Mouse (Mus musculus) CD4-positive naive resting alpha-beta T cell, adult 57 days (primary cell): ENCODE data around the gene Tlx1. TPM values are rescaled to one million over a fixed set of nuclear protein-coding genes. Genes with fewer than 3 reads are reported as not detected.

Experiments
- total RNA-seq: library from RNA; stranded (reverse); gene quantifications from one replicate; pipeline ENCODE4 v1.2.4, GENCODE M21; 2023

Gene Tlx1
- not detected for total RNA-seq

DNA sequence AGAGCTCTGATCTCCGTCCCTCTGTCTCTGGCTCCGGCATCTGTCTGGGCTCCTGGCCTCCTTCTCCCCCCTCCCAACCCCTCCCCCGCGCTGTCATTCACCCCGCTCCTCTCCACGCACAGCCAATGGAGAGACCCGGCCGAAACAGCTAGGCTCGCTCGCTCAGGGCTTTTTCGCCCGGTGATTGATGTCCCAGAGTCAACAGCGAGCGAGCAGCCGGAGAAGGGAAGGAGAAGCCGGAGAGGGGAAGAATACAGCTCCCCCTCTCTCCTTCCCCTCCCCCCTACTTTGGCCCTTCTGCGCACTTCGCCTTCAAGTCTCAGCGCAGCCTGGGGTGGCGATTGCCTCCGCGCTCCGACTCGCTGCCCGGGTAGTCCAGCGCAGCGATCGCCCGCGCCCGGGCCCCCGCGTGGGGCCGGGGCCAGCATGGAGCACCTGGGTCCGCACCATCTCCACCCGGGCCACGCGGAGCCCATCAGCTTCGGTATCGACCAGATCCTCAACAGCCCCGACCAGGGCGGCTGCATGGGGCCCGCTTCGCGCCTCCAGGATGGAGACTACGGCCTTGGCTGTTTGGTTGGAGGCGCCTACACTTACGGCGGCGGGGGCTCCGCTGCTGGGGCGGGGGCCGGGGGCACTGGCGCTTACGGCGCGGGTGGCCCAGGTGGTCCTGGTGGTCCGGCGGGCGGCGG lies at the start of gene Tlx1:
TSS of gene Tlx1 (plus strand) at position 191 of the 692 bp plus-strand sequence.

Other genes with a start within 250 kb of the Tlx1 start
- gene Slf2, start 219.5 kb upstream of the Tlx1 start, total RNA-seq = 44.0 TPM
- gene Sema4g, start 161.6 kb upstream of the Tlx1 start, total RNA-seq = 0.35 TPM
- 12.1 TPM for gene Twnk, start 145.0 kb upstream of the Tlx1 start, total RNA-seq
- 21.1 TPM for gene Mrpl43, start 144.2 kb upstream of the Tlx1 start, total RNA-seq
- gene Lzts2, start 136.3 kb upstream of the Tlx1 start, total RNA-seq = 2.4 TPM
- gene Pdzd7, start 105.0 kb upstream of the Tlx1 start, total RNA-seq = not detected
- 53.8 TPM for gene Sfxn3, start 103.2 kb upstream of the Tlx1 start, total RNA-seq
- gene Kazald1, start 75.4 kb upstream of the Tlx1 start, total RNA-seq = not detected
- not detected for gene Lbx1, start 85.1 kb downstream of the Tlx1 start, total RNA-seq
- 18.7 TPM for gene Btrc, start 213.1 kb downstream of the Tlx1 start, total RNA-seq